Mouse (Mus musculus): Measurements from ENCODE around the gene Efl1. TPM values are rescaled to one million over a fixed set of nuclear protein-coding genes. Genes with fewer than 3 reads are reported as not detected.

Gene Efl1
- total RNA-seq (2021): 10 to 100 TPM; 14.5 to 19.9 TPM
- long read RNA-seq, experiment 1, partial matches to known transcripts: 3 of 9 reads
- long read RNA-seq, experiment 1, other reads (novel, unspliced or antisense): 1 of 9 reads
- long read RNA-seq, experiment 2, transcript Efl1-201 (20 exons, 3,610 nt): major isoform, 5 of 14 reads
- long read RNA-seq, experiment 2, partial matches to known transcripts: 6 of 14 reads
- long read RNA-seq, experiment 2, other reads (novel, unspliced or antisense): 2 of 14 reads

DNA sequence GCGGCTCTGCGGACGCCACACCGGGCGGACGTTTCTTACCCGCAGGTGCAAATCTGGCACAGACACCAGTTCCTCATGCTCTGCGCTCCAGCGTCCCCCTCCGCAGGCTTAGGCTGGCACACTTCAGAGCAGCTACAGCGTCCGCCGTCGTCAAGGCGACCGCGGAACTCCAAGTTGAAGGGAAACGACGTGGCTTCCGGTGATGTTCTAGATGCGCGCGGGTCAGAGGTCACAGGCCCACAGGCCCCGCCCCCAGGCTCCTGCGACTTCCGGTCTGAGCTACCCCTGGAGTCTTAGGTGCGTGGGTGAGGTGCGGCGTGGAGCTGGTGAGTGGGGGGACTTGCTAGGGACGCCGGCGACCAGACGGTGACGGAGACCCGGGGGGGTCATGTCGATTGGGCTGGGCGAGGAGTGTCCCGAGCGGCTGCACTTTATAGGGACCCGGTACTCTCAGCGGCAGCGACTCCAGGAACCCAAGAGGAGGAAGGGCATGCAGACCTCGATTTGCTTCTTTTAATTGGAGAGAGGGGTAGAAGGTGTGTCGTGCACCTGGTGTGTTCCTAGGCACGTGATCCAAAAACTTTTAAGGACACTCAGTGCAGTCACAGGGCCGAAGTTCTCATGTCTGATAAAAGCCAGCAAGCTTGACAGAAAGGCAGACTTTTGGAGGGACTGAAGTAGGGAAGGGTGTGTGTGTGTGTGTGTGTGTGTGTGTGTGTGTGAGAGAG is at the start of gene Efl1, which contains the start of gene Saxo2:
Efl1 (plus strand) TSS at position 262 of the 728 bp plus-strand sequence.
Saxo2 (minus strand) TSS at position 176 of the 728 bp plus-strand sequence.
- DNase-seq (ENCODE audit: low spot score in 2 of 2): peak; percentile 88 to 94

DNA sequence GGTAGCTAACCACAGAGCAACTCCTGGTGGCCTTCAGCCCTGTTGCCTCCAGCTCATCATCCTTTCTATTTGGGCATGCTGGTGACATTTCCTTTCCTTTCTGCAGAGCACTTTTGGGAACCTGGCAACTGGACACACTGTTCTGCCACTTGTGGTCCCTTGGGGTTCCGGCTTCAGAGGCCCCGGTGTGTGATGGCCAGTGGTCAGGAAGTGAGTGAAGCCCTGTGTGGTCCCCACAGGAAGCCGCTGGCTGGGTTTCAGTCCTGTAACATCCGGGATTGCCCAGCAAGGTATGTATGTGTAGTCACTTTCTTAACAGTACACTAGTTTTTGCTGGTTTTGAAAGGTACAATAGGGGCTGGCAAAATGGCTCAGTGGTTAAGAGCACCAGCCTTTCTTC is 46.4 kb upstream of the Efl1 start:
- DNase-seq (ENCODE audit: low spot score in 2 of 2): no peak

DNA sequence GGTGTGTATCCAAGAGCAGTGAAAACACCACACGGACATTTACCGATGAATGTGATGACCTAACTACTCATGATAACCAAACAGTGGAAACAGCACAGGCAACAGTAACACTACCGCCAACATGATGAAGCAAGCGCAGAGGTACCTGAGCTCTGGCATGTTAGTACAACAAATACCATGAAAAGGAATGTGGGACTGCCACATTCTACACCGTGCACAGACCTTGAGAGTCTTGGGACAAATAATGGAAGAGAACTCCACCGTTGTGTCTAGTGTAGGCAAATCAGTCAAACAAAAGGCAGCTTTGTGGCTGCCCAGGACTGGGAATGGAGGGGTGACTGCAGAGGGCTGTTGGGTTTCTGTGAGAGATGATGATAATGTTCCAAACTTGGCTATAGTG is 43.0 kb upstream of the Efl1 start:
- no peak for DNase-seq (ENCODE audit: low spot score in 2 of 2)

DNA sequence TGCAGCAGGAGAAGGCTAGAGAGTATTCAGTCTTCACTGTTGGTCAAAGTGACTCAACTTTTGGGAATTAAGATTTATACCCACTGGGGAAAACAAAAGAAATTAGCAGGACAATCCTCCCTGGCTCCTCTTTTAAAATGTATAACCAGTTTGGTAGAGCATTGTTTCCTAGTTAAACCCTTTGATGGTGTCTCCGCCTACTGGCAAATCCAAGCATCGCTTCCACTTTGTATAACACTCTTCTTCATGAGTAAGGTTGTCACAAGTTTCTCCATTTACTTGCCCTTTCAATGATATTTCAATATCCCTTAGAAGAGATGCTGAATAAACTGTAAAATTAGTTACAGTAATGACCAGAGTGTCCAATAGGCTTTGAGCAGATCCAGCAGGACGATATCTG is 38.8 kb upstream of the Efl1 start:
- DNase-seq (ENCODE audit: low spot score in 2 of 2): no peak

DNA sequence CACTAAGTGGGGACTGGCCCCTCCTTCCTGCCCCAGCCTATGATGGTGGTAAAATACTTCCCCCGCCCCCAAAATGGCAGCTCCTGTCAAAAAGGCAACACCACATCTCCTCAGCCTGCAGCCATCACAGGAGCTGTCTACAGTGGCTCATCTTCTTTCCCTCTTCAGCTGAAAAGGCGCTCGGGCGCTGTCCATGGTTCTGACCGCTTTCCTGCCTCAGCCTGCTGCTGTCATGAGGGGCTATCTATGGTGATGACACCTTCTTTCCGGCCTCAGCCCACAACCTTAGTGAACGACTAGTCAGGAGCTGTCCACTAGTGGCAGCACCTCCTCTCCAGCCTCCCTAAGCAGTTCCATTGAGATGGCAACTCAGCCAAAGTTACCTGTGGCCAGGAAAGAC is 23.1 kb upstream of the Efl1 start:
- peak; percentile 44 to 72 for DNase-seq (ENCODE audit: low spot score in 2 of 2)

DNA sequence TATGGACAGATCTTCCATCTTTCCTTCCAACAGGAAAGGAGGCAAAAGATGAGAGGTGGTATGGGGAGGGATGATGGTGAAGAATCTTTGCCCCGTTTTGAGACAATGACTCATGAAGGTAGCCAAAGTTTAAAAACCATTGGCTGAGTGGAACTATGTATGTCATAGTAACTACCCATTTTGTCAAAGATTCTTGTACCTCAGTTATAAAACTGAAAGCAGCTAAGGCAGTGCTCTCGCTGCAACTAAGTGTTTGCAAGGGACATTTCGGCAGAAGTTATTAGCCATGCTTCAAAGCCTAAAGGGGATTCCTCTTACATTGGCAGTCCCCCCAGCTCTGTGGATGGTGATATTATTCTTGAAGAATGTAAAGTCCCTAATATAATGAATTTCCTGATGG is 1.2 kb upstream of the Efl1 start:
- DNase-seq (ENCODE audit: low spot score in 2 of 2): no peak

DNA sequence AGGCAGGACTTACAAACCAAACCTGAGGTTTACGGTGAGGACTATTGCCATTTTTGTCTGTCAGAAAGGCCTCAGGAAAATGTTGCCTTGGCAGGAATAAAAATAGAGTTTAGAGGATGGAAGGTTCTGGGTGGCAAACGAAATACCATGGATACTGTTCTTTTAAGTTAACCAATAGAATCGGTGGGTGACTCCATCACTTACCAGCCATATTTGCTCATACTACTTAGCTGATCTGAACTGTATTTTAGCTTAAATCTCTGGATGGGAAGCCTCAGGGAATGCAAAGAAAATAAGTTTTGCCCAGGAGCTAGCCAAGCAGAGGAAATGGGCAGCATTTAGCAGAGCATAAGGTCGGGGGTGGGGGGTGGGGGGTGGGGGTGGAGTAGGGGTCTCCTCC is 505 bp upstream of the Efl1 start:
- DNase-seq (ENCODE audit: low spot score in 2 of 2): no peak

DNA sequence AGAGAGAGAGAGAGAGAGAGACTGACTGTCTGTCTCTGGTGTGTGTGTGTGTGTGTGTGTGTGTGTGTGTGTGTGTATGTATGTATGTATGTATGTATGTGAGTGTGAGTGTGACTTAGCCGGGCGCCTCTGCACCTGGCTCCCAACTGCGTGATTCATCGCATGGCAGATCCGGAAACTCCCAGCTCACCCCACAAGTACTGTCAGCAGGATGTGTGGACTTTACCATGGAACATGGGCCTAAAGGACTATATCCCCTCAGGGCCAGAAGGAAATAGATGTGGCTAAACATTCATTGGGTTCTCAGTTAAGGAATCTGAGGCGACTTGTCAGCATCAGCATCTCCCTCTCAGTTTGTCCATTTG is 649 bp downstream of the Efl1 start:
- no peak for DNase-seq (ENCODE audit: low spot score in 2 of 2)

DNA sequence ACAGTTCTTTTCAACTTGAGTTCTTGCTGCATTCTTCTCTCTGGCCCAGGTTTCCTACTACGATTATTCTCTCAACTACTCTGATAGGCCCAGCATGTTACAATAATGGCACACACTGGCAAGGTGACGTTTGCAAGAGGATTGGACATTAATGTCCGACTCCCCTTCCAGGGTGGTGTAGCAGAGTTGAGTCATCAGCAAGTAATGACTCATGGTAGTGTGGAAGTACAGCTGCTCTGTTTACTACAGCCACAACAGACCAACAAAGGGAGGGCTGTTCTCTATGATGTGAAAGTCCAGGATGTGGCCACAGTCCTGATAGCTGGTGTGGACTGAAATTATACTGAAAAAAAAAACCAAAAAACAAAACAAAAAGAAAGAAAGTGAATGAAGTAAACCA is 16.2 kb downstream of the Efl1 start:
- DNase-seq (ENCODE audit: low spot score in 2 of 2): no peak

DNA sequence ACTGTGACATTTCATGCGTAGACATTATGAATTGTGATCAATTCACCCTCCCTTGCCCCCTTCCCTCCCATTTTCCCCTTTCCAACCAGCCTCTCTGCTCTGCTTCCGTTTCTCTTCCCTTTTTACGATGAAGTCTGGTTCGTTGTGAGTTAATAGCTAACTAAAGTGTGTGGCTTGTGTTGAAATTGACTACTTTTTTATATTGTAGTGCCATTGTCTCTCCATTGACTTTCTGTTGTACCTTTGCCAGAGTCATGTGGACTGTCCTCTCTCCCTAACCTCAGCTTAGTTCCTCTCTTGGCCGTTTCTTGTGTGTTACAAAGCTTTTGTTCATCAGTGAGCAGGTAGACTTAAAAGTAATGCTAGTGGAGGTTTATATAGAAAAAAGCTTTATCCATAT is 27.6 kb downstream of the Efl1 start:
- DNase-seq (ENCODE audit: low spot score in 2 of 2): no peak

DNA sequence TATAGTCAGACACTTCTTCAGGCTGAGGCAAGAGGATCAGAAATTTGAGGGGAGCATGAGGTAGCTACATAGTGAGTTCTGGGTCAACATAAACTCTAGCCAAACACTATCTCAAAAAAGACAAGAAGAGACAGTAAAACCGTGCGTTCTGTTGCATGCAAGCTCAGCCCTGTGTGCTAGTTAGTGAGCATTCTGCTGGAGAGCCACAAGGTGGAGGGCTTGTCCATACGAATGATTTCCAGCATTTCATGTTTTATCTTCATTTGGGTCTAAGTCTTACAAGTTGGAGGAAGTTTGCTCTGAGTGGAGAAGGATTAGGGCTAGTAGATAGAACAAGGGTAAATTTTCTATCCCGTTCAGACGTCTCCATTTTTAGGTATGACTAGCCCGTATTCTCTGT is 28.4 kb downstream of the Efl1 start:
- no peak for DNase-seq (ENCODE audit: low spot score in 2 of 2)

DNA sequence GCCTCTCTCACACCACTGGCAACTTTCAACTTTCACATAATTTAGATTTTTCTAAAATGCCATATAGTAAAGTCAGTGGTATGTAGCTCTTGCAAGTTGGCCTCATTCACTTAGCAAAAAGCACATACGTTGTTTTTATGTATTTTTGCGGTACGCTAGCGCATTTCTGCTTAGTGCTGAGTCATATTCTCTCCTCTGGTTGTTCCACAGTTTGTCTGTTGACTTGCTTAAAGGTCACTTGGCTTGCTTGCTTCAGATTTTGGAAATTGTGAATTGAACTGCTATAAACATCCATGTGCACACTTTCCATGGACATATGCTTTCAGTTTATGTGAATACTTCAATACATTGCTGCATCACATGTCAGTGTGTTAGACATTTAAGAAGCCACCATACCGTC is 31.5 kb downstream of the Efl1 start:
- DNase-seq (ENCODE audit: low spot score in 2 of 2): no peak

DNA sequence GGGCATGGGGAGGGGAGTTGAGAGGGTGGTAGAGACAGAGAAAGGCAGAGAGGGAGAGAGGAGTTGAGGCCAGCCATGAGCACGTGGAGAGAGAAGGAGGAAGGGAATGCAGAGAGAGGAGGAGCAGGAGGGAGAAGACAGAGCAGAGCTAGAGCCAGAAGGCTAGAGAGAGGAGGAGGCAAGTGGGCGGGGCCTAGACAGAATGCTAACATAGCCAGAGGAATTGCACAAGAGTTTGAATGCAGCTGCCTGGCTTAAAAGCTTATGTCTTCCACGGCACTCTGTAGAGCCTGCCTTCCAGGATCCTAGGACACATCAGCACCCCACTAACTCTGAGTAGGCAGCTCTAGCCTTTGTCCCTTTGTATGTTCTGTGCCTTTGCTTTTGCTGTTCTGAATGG is 40.3 kb downstream of the Efl1 start:
- peak in 1 of 2 experiments; percentile 56 for DNase-seq (ENCODE audit: low spot score in 2 of 2)

DNA sequence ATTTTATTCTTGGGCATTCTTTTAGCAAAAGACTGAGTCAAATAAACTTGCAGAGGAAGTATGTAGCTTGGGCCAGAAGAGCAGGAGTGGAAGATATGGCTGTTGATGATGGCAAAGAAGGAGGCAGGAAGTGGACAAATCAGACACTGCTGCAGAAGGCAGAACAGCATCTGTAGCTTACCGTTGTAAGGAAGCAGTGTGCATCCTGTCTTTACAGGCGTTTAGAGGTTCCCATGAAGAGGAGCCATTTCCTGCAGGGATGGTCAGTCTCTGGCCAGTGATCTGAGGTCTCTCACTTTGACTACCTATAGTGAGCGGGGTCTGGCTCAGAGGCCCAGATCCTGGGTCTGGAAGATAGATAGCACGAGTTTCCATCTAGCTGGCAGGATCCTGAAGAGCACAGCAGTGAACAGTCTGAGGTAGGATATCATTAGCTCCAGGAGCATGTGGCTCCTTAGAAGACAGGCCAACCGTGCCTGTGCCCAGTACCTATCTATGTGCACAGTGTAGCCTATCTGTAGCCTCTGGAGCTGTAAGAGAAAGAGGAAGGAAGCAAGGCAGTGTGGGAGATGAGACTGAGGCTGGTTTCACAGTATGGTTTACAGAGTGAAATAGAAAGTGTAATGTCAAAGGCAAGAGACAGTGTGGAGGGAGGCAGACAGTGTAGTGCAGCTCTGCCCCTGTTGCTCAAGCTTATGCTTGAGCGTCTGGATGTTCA is 42.8 kb downstream of the Efl1 start:
- DNase-seq (ENCODE audit: low spot score in 2 of 2): no peak

DNA sequence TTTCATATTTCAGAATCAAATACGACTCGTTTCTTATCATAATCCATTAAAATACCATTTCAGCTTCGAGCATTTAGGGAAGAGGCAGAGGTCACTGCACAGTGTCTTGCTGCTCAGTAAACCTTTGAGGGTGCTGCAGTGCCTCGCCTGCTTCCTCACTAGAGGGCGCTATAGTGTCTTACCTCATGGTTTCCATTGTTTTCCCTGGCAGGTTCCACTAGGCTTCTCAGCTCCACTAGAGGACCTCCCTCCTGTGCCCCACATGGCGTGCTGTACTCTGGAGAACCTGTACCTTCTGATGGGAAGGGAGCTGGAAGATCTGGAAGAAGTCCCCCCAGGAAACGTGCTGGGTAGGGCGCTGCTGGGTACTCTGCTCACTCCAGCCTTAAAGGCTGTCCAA is 49.3 kb downstream of the Efl1 start:
- no peak for DNase-seq (ENCODE audit: low spot score in 2 of 2)

DNA sequence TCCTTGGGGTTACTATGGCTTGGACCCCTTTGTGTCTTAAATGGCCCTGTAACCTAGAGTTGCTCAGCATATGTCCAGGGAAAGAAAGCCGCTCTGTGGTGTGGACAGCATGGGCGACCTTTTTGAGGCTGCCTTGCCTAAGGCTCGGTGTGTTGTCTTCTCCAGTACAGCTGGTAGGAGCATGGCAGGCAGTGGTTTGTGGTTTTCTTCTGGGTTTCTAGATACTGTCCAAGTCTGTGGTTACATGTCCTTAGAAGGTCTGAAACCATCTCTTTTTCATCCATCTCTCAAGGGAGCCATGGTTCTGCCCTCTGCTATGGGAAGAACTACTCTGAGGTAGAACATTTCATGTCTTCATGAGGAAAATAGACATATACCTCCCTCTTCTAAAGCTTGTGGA is 50.6 kb downstream of the Efl1 start:
- no peak for DNase-seq (ENCODE audit: low spot score in 2 of 2)

DNA sequence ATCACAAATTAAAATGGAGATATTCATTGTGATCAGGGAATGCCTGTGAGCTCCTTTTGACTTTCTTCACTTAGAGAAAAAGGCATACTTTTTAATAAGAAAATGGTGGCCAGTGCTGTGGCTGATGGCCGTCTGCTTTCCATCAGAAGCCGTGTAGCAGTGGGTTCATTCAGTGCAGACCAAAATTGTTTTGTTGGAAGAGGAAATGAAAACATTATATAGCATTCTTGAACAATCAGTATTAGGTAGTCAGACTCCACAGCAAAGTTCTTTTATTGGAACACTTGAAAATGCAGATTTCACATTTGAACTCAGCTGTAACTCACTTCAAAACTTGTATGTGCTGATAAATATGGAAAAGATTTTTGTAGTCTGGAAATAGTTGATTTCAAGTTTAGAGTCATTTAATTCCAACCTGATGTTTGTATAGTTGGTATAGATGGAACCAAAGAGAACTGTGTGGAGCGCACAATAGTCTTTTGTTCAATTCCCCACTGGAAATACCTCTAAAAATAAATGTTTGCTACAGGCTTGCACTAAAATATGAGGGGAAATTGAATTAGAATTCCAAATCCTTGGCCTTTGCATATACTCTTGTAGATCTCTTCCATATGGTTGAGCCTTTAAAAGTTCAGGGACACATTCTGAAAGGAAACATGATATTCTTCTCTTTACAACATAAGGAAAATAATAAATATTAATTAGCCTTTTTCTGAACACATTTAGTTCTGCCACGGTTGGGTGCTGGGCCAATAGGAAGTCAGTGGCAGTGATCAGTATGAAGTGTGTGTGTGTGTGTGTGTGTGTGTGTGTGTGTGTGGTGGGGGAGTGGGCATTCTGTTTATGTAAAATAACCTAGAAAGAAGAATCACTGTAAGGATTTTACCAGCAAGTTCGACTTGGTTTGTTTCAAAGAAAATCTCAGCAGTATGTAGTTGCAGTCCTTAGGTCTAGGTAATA is 54.2 kb downstream of the Efl1 start:
- DNase-seq (ENCODE audit: low spot score in 2 of 2): no peak

DNA sequence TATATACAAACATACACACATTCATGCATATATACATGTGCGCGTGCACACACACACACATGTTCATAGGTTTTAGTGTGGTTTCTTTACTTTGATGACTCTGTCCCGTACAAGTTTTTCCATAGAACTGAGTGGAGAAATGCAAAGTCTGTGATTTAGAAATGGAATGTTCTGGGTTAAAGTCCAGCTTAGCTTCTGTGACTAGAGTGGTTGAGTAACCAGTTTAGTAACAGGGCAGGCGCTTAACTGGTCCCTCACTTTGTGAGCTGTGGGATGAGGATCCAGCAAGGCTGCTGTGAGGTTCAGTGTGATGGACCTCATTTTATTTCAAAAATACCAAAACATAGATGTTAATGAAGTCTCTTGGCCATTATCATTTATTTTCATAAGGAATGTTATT is 60.8 kb downstream of the Efl1 start:
- DNase-seq (ENCODE audit: low spot score in 2 of 2): no peak

DNA sequence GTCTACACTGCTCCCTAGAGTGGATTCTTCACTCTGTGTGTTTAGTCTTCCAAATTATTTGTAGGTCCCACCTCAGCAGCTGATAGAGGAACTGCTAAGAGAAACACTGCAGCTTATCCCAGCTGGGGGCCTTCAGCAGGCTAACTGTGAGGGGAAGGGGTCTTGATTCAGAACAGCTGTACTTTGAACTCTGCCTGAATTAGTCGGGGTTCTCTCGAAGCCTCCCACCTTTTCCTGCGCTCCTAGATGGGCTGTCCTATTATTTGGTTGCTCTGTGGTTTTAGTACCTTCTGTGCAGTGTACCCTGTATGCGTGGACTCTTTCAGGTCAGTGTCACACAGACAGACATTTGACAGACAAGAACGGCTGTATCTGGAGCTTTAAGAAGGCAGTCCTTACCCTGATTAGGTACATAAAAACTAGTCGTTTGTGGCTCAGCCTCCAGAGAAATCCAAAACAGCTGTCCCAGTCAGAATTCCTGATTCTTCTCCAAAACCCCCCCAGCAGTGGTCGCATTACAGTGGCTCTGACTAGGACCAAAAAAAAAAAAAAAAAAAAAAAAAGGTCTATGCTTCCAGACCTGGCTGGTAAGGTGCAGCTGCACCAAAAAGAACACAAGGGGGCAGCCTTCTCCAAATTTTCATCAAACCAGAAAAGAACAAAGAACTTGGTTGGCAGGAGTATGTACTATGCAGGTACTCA is 66.9 kb downstream of the Efl1 start:
- peak in 1 of 2 experiments; percentile 36 for DNase-seq (ENCODE audit: low spot score in 2 of 2)

DNA sequence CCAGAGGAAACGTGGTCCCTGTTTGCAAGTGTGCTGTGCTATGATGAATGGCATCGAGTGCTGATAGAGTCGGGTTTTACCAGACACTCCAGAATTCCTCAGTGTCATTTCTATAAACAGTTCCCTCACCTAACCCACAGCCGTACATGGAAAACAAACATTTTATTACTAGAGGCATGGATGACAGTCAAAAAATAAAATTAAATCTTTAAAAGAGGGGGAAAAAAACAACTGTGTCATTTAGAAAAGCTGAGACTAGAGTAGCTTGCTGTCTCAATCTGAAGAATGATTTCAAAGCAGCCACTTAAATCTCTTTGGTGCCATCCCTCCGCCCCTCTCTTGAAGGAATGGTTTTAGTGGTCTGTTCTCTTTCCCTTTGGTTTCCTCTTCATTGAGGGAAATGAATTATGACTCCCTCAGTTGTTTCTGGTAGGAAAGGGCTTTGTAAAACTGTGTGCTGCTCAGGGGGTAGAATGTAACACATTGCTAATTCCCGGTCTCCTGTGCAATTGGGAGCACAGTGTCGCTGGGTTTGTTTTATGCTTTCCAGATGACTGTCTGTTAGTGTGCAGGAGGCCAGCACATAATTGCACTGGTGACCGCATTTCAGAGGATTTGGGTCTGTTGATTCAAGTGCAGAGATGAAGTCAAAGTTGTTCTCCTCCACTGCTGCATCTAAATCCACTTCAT is 67.6 kb downstream of the Efl1 start:
- no peak for DNase-seq (ENCODE audit: low spot score in 2 of 2)

Data from gastrocnemius, postnatal 4 days (tissue).